Mouse (Mus musculus) forebrain, embryonic 10.5 days (tissue): ENCODE results near the gene Lingo3. TPM values are rescaled to one million over a fixed set of nuclear protein-coding genes. Genes with fewer than 3 reads are reported as not detected.
A peak's percentile ranks its signal among the peaks of the same experiment; 100 is the strongest.

ENCODE experiments used
- DNase-seq: peaks from one replicate; pipeline ENCODE4 v3.0.0-alpha.2; 2017; ENCODE audit warnings: low spot score; ENCODE audit errors: extremely low spot score
- H3K27ac ChIP-seq: fragments of 300-500 bp; sonication (generic); 2 replicates; pipeline ENCODE4 v1.5.1; 2016; ENCODE audit warnings: mild to moderate bottlenecking
- H3K27me3 ChIP-seq: fragments of 300-500 bp; sonication (generic); 2 replicates; pipeline ENCODE4 v1.6.1; 2016; ENCODE audit warnings: mild to moderate bottlenecking; ENCODE audit not compliant: poor library complexity, severe bottlenecking
- H3K36me3 ChIP-seq: fragments of 300-500 bp; sonication (generic); replicated peaks from 2 replicates; pipeline ENCODE4 v1.6.1; 2016; ENCODE audit warnings: mild to moderate bottlenecking, moderate library complexity
- H3K4me1 ChIP-seq: fragments of 300-500 bp; sonication (generic); 2 replicates; pipeline ENCODE4 v1.6.1; 2016
- H3K4me3 ChIP-seq: fragments of 300-500 bp; sonication (generic); 2 replicates; pipeline ENCODE4 v1.5.1; 2016; ENCODE audit warnings: mild to moderate bottlenecking, moderate library complexity
- H3K9me3 ChIP-seq: fragments of 300-500 bp; sonication (generic); 2 replicates; pipeline ENCODE4 v1.6.1; 2016; ENCODE audit warnings: mild to moderate bottlenecking, moderate library complexity
- WGBS: fragments of 180-500 bp; shearing (Covaris S2); methylation state at CpG from one replicate; pipeline ENCODE4 v1.1.7; 2016; 5-methylcytosine and 5-hydroxymethylcytosine counted together
- polyA plus RNA-seq: library from polyadenylated mRNA; unstranded; fragments of >200 nt; fragmentation: Nextera tagmentation; extraction: Ambion mirVana; gene quantifications from 2 replicates; pipeline ENCODE4 v1.2.1, GENCODE M21; 2016

Lingo3 gene
- polyA plus RNA-seq, 1 experiment from 2014 or later, result 1.5 TPM

GRCm38 (mm10) chr10:80802204-80802912, 41.5 kb downstream of the Lingo3 start:
- peaks cover 24% of the 10 kb centered on the region for H3K27me3 ChIP-seq
- peaks cover 60% of the 10 kb centered on the region for H3K36me3 ChIP-seq
- no peak overlapping the region for H3K27ac ChIP-seq
- H3K4me1 ChIP-seq, result peaks cover 53% of the 10 kb centered on the region
- 95% methylated on average over 10 of the region's 10 CpGs for WGBS
- no peak for DNase-seq
- H3K9me3 ChIP-seq, result no peaks in the 10 kb centered on the region
- H3K4me3 ChIP-seq, result 0 out of 2 replicates have a peak overlapping the region, but pooled peaks have one; percentile 11

- 4% methylated on average over 18 of the region's 18 CpGs for WGBS
- Histone ChIP-seq H3K4me3 (peak overlapping the region; percentile 93), H3K4me1 (peaks cover 45% of the 10 kb centered on the region), H3K27ac (peak overlapping the region; percentile 99), H3K27me3 (no peaks in the 10 kb centered on the region), H3K9me3 (no peaks in the 10 kb centered on the region), H3K36me3 (peaks cover 72% of the 10 kb centered on the region)
- DNase-seq, result no peak
Observed at GRCm38 (mm10) chr10:80799070-80799566, 44.7 kb downstream of the Lingo3 start.

GRCm38 (mm10) chr10:80798150-80799006, 45.5 kb downstream of the Lingo3 start, which contains the start of the genes Sf3a2 and Plekhj1:
Gene Sf3a2 (plus strand): TSS chr10:80798198.
Gene Plekhj1 (minus strand): TSS chr10:80798626.
- peak; percentile 94 for DNase-seq

GRCm38 (mm10) chr10:80797186-80798149, 46.4 kb downstream of the Lingo3 start:
- 4% methylated on average over 59 of the region's 59 CpGs for WGBS
- Histone ChIP-seq H3K36me3 (peaks cover 72% of the 10 kb centered on the region), H3K27me3 (no peaks in the 10 kb centered on the region), H3K27ac (peak overlapping the region; percentile 99), H3K4me1 (peaks cover 45% of the 10 kb centered on the region), H3K9me3 (no peaks in the 10 kb centered on the region), H3K4me3 (peak overlapping the region; percentile 93)
- no peak for DNase-seq

More at GRCm38 (mm10) chr10:80798150-80799006, 45.5 kb downstream of the Lingo3 start, which contains the start of the genes Sf3a2 and Plekhj1:
- Histone ChIP-seq H3K4me1 (peaks cover 45% of the 10 kb centered on the region), H3K36me3 (peaks cover 72% of the 10 kb centered on the region), H3K4me3 (peak within 1 kb of the TSS; percentile 93), H3K9me3 (no peaks in the 10 kb centered on the region), H3K27me3 (no peaks in the 10 kb centered on the region), H3K27ac (peak within 1 kb of the TSS; percentile 99)
- WGBS, result under 1% methylated on average over 104 of the region's 104 CpGs

- H3K9me3 ChIP-seq, result no peaks in the 10 kb centered on the region
- DNase-seq, result no peak
- H3K27ac ChIP-seq, result no peak overlapping the region
- peak overlapping the region; percentile 93 for H3K4me3 ChIP-seq
- H3K36me3 ChIP-seq, result peaks cover 72% of the 10 kb centered on the region
- WGBS, result 88% methylated on average over 9 of the region's 9 CpGs
- peaks cover 47% of the 10 kb centered on the region for H3K4me1 ChIP-seq
- no peaks in the 10 kb centered on the region for H3K27me3 ChIP-seq
Observed at GRCm38 (mm10) chr10:80796307-80796848, 47.5 kb downstream of the Lingo3 start.

GRCm38 (mm10) chr10:80794750-80795149, 49.1 kb downstream of the Lingo3 start:
- H3K4me3 ChIP-seq, result 0 out of 2 replicates have a peak overlapping the region, but pooled peaks have one; percentile 9
- H3K36me3 ChIP-seq, result peaks cover 72% of the 10 kb centered on the region
- no peaks in the 10 kb centered on the region for H3K9me3 ChIP-seq
- peaks cover 33% of the 10 kb centered on the region for H3K4me1 ChIP-seq
- WGBS, result 86% methylated on average over 8 of the region's 8 CpGs
- no peak overlapping the region for H3K27ac ChIP-seq
- no peaks in the 10 kb centered on the region for H3K27me3 ChIP-seq
- DNase-seq, result no peak

GRCm38 (mm10) chr10:80793803-80794202, 50.0 kb downstream of the Lingo3 start:
- no peak for DNase-seq
- Histone ChIP-seq H3K4me3 (no peak overlapping the region), H3K27me3 (no peaks in the 10 kb centered on the region), H3K27ac (no peak overlapping the region), H3K4me1 (peaks cover 27% of the 10 kb centered on the region), H3K36me3 (peaks cover 81% of the 10 kb centered on the region), H3K9me3 (no peaks in the 10 kb centered on the region)
- WGBS, result 88% methylated on average over 4 of the region's 4 CpGs

- peaks cover 87% of the 10 kb centered on the region for H3K36me3 ChIP-seq
- 92% methylated on average over 13 of the region's 13 CpGs for WGBS
- no peaks in the 10 kb centered on the region for H3K9me3 ChIP-seq
- peak overlapping the region; percentile 10; the same call in 1 of the 2 replicates for H3K4me3 ChIP-seq
- 0 out of 2 replicates have a peak overlapping the region, but pooled peaks have one; percentile 0 for H3K27ac ChIP-seq
- H3K4me1 ChIP-seq, result peaks cover 27% of the 10 kb centered on the region
- DNase-seq, result no peak
- H3K27me3 ChIP-seq, result no peaks in the 10 kb centered on the region
Observed at GRCm38 (mm10) chr10:80793033-80793784, 50.6 kb downstream of the Lingo3 start.

- Histone ChIP-seq H3K27me3 (no peaks in the 10 kb centered on the region), H3K9me3 (no peaks in the 10 kb centered on the region), H3K4me3 (no peak overlapping the region), H3K27ac (0 out of 2 replicates have a peak overlapping the region, but pooled peaks have one; percentile 0), H3K4me1 (peaks cover 20% of the 10 kb centered on the region), H3K36me3 (peaks cover 95% of the 10 kb centered on the region)
- no peak for DNase-seq
- 80% methylated on average over 41 of the region's 41 CpGs for WGBS
Observed at GRCm38 (mm10) chr10:80792175-80793032, 51.4 kb downstream of the Lingo3 start.

GRCm38 (mm10) chr10:80791476-80792174, 52.2 kb downstream of the Lingo3 start:
- Histone ChIP-seq H3K9me3 (no peaks in the 10 kb centered on the region), H3K27ac (no peak overlapping the region), H3K4me1 (peaks cover 12% of the 10 kb centered on the region), H3K36me3 (peaks cover 99% of the 10 kb centered on the region), H3K4me3 (0 out of 2 replicates have a peak overlapping the region, but pooled peaks have one; percentile 14), H3K27me3 (no peaks in the 10 kb centered on the region)
- 86% methylated on average over 33 of the region's 33 CpGs for WGBS
- no peak for DNase-seq
